Mouse (Mus musculus) gastrocnemius, adult 2 months (tissue): ENCODE measurements around the gene Zfp747. TPM values are rescaled to one million over a fixed set of nuclear protein-coding genes. Genes with fewer than 3 reads are reported as not detected.
"Not testable (repeated sequence)": the region's sequence is repeated elsewhere in the genome, so short reads cannot be mapped to it uniquely, and the experiment has no call there.

Experiments used
- DNase-seq: peaks from one replicate; pipeline ENCODE4 v3.0.0; 2022
- H3K27ac ChIP-seq: fragments of 200-600 bp; 2 replicates; pipeline ENCODE4 v1.8.1; 2022; ENCODE audit warnings: mild to moderate bottlenecking
- H3K4me3 ChIP-seq: fragments of 200-600 bp; 2 replicates; pipeline ENCODE4 v1.8.1; 2022; ENCODE audit warnings: mild to moderate bottlenecking, moderate library complexity
- CTCF ChIP-seq: fragments of 200-600 bp; IDR thresholded peaks from 2 replicates; pipeline ENCODE4 v1.8.1; 2022; ENCODE audit warnings: antibody characterized with exemption, mild to moderate bottlenecking, moderate library complexity
- intact Hi-C: fragments of 180-260 bp; cut with DNase I; formaldehyde crosslinking; loops from one replicate; pipeline ENCODE4 v1.15.1; 2025
- long read RNA-seq, 2 experiments: library from polyadenylated mRNA; stranded (forward); transcript quantifications; one replicate each; pipeline ENCODE4 v2.0.0; 2021
- total RNA-seq, 2 experiments: library from RNA; stranded (reverse); gene quantifications; 2 replicates each; pipeline ENCODE4 v1.2.3; 2021

The Zfp747 gene
- total RNA-seq, result 1 to 10 TPM; 3.7 to 3.8 TPM
- long read RNA-seq, experiment 1, partial matches to known transcripts, result 0 of 2 reads
- long read RNA-seq, experiment 1, other reads (novel, unspliced or antisense), result 0 of 2 reads
- long read RNA-seq, experiment 2, partial matches to known transcripts, result 0 of 2 reads
- long read RNA-seq, experiment 2, other reads (novel, unspliced or antisense), result 0 of 2 reads

- peak; percentile 62 for TF ChIP-seq CTCF
- peak; percentile 94 for DNase-seq
- Histone ChIP-seq H3K27ac (peak within 1 kb of the TSS; percentile 92), H3K4me3 (peak within 1 kb of the TSS; percentile 97)
- intact Hi-C loops, result not testable (repeated sequence)
These were observed at the start of gene Zfp747 for GRCm38 (mm10) chr7:127375271-127376245. Gene Zfp747 (minus strand): TSS chr7:127376050.

- H3K4me3 ChIP-seq, result no peak overlapping the region
- no peak overlapping the region for H3K27ac ChIP-seq
- no peak for DNase-seq
- intact Hi-C loops, result no loop called here
- TF ChIP-seq CTCF, result no peak
These were observed 49.4 kb upstream of the Zfp747 start for GRCm38 (mm10) chr7:127425291-127425690.

GRCm38 (mm10) chr7:127422247-127422646 lies 46.4 kb upstream of the Zfp747 start:
- intact Hi-C loops, result no loop called here
- Histone ChIP-seq H3K27ac (peak overlapping the region; percentile 90), H3K4me3 (peak overlapping the region; percentile 88)
- peak; percentile 43 for DNase-seq
- no peak for TF ChIP-seq CTCF

GRCm38 (mm10) chr7:127421388-127422191 lies 45.7 kb upstream of the Zfp747 start, which contains the start of gene Zfp688:
Gene Zfp688 (minus strand): TSS chr7:127422068.
- H3K4me3 ChIP-seq, result peak within 1 kb of the TSS; percentile 88
- peak; percentile 14 for TF ChIP-seq CTCF
- intact Hi-C loops, result no loop called here
- peak within 1 kb of the TSS; percentile 90 for H3K27ac ChIP-seq
- DNase-seq, result peak; percentile 97

- no peak for TF ChIP-seq CTCF
- no peak overlapping the region for H3K27ac ChIP-seq
- intact Hi-C loops, result loop anchor here (5.0 kb wide), 1 partner anchor 56 kb away; no protein-coding TSS in a partner anchor
- DNase-seq, result no peak
- no peak overlapping the region for H3K4me3 ChIP-seq
These were observed 35.6 kb upstream of the Zfp747 start for GRCm38 (mm10) chr7:127411418-127411817.

GRCm38 (mm10) chr7:127406002-127406987 lies 30.4 kb upstream of the Zfp747 start, which contains the start of gene Zfp764:
Gene Zfp764 (minus strand): TSS chr7:127406822.
- H3K27ac ChIP-seq, result peak within 1 kb of the TSS; percentile 91
- DNase-seq, result peak; percentile 84
- H3K4me3 ChIP-seq, result peak within 1 kb of the TSS; percentile 88
- TF ChIP-seq CTCF, result peak; percentile 82
- intact Hi-C loops, result loop anchor here (5.0 kb wide), 3 partner anchors 41 to 99 kb away; partner anchors contain the start of gene Zfp689

GRCm38 (mm10) chr7:127404101-127404500 lies 28.3 kb upstream of the Zfp747 start:
- H3K4me3 ChIP-seq, H3K27ac ChIP-seq, DNase-seq, intact Hi-C loops: not testable (repeated sequence)

GRCm38 (mm10) chr7:127402980-127403379 lies 27.1 kb upstream of the Zfp747 start:
- peak; percentile 17; the same call in 1 of the 2 replicates for TF ChIP-seq CTCF
- intact Hi-C loops, result no loop called here
- no peak overlapping the region for H3K27ac ChIP-seq
- DNase-seq, result no peak
- no peak overlapping the region for H3K4me3 ChIP-seq

GRCm38 (mm10) chr7:127400355-127400754 lies 24.5 kb upstream of the Zfp747 start:
- no peak for TF ChIP-seq CTCF
- intact Hi-C loops, result no loop called here
- no peak overlapping the region for H3K4me3 ChIP-seq
- no peak overlapping the region for H3K27ac ChIP-seq
- DNase-seq, result no peak

- intact Hi-C loops, result loop anchor here (2.0 kb wide), 1 partner anchor 29 kb away; no protein-coding TSS in a partner anchor
- no peak for DNase-seq
- Histone ChIP-seq H3K4me3 (peak overlapping the region; percentile 87), H3K27ac (peak overlapping the region; percentile 93)
- TF ChIP-seq CTCF, result no peak
These were observed 18.1 kb upstream of the Zfp747 start for GRCm38 (mm10) chr7:127393944-127394333.
